Mouse (Mus musculus) ES-E14 (cell line): ENCODE measurements around the gene Dlk1. TPM values are rescaled to one million over a fixed set of nuclear protein-coding genes. Genes with fewer than 3 reads are reported as not detected.

Source experiments
- DNase-seq: peaks from one replicate; pipeline ENCODE4 v3.0.0-alpha.2; 2013; ENCODE audit warnings: low read depth, low spot score
- H3K27ac ChIP-seq: 2 replicates; pipeline ENCODE4 v1.5.1; 2012; ENCODE audit warnings: low read depth, mild to moderate bottlenecking, low read length, moderate library complexity, mixed read lengths; ENCODE audit not compliant: poor library complexity, insufficient read depth, severe bottlenecking
- H3K36me3 ChIP-seq: 2 replicates; pipeline ENCODE4 v1.6.1; 2012; ENCODE audit warnings: mild to moderate bottlenecking, low read length, moderate library complexity, mixed read lengths; ENCODE audit not compliant: control insufficient read depth, poor library complexity, insufficient read depth, severe bottlenecking
- H3K4me1 ChIP-seq, 2 experiments: fragments of 150-350 bp in 1 of 2; sonication (generic) in 1 of 2; 2 replicates each; pipeline ENCODE4 v1.6.1; 2012; ENCODE audit warnings: low read length in 2 of 2, mild to moderate bottlenecking in 1 of 2, mixed read lengths in 1 of 2; ENCODE audit not compliant: control insufficient read depth in 2 of 2, insufficient read depth in 2 of 2, poor library complexity in 1 of 2
- H3K4me3 ChIP-seq, 2 experiments: fragments of 150-350 bp in 1 of 2; sonication (generic) in 1 of 2; 2 replicates each; pipeline ENCODE4 v1.5.1; 2012; ENCODE audit warnings: low read length in 2 of 2, low read depth in 1 of 2, mild to moderate bottlenecking in 1 of 2, mixed read lengths in 1 of 2; ENCODE audit not compliant: insufficient read depth in 1 of 2, poor library complexity in 1 of 2, severe bottlenecking in 1 of 2
- H3K9ac ChIP-seq: 2 replicates; pipeline ENCODE4 v1.6.1; 2012; ENCODE audit warnings: low read depth, mild to moderate bottlenecking, low read length, mixed read lengths; ENCODE audit not compliant: poor library complexity, insufficient read depth, severe bottlenecking
- H3K9me3 ChIP-seq: fragments of 150-350 bp; sonication (generic); 2 replicates; pipeline ENCODE4 v1.6.1; 2012; ENCODE audit warnings: low read depth, mild to moderate bottlenecking, low read length; ENCODE audit not compliant: control insufficient read depth, insufficient read depth
- CHD2 ChIP-seq: IDR thresholded peaks from 2 replicates; pipeline ENCODE4 v1.6.1; 2014; ENCODE audit warnings: mild to moderate bottlenecking, low read depth, low read length, inconsistent platforms
- HCFC1 ChIP-seq: IDR thresholded peaks from 2 replicates; pipeline ENCODE4 v1.6.1; 2012; ENCODE audit warnings: low read length, inconsistent platforms, borderline replicate concordance; ENCODE audit not compliant: insufficient read depth
- MAFK ChIP-seq: IDR thresholded peaks from 2 replicates; pipeline ENCODE4 v1.6.1; 2014; ENCODE audit warnings: mild to moderate bottlenecking, low read depth, low read length, inconsistent platforms; ENCODE audit not compliant: insufficient read depth
- ZC3H11A ChIP-seq: IDR thresholded peaks from 2 replicates; pipeline ENCODE4 v1.6.1; 2012; ENCODE audit warnings: low read depth, mild to moderate bottlenecking, inconsistent platforms, low read length, borderline replicate concordance
- ZNF384 ChIP-seq: IDR thresholded peaks from 2 replicates; pipeline ENCODE4 v1.6.1; 2012; ENCODE audit warnings: low read depth, low read length, inconsistent platforms
- in situ Hi-C, 2 experiments: fragments of 600-800 bp; cut with MboI; formaldehyde crosslinking; loops; one replicate each; pipeline ENCODE4 v1.15.1; 2025; ENCODE audit warnings: low sequenced_read_pairs in 2 of 2, inconsistent platforms in 1 of 2; ENCODE audit not compliant: unreplicated experiment in 2 of 2
- total RNA-seq: library from RNA; depleted of rRNA; stranded (reverse); fragments of 300-350 nt; gene quantifications from 2 replicates; pipeline ENCODE4 v1.2.3, GENCODE M21; 2012

Dlk1 gene
- total RNA-seq, 1 experiment = 13.6 TPM

DNA sequence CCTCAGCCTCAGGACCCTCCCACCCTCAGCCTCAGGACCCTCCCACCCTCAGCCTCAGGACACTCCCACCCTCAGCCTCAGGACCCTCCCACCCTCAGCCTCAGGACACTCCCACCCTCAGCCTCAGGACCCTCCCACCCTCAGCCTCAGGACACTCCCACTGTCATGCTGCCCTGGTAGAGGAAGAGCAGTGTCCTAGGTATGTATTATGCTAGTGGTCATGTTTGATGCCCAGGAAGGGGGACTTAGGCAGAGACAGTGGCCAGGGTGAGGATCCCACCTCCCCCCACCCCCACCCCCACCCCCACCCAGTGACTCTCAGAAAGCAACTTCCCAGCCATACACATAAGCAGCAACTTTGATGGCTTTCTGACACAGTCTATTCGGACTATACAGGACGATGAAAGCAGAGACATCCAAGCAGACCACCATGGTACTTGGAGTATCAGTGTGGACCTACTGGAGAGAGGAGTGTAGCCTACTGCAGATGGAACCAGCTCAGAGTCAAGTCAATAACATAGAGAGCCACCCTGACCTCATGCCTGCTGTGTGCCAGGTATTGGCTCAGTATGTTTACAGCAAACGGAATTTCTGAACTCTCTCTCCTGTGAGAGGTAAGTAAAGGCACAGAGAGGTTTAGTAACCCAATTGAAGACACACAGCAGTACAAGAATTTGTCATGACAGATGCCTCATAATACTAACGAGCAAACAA is 28.8 kb upstream of the Dlk1 start:
- in situ Hi-C loops = no loop called here
- DNase-seq = no peak
- Histone ChIP-seq H3K4me1 (no peaks in the 10 kb centered on the region; a peak in 1 of 4 replicates), H3K9ac (no peak overlapping the region), H3K36me3 (no peaks in the 10 kb centered on the region), H3K9me3 (no peaks in the 10 kb centered on the region), H3K27ac (no peak overlapping the region), H3K4me3 (no peak overlapping the region)
- TF ChIP-seq ZC3H11A = no peak
- TF ChIP-seq CHD2 = no peak
- no peak for TF ChIP-seq HCFC1
- no peak for TF ChIP-seq ZNF384
- TF ChIP-seq MAFK = no peak

DNA sequence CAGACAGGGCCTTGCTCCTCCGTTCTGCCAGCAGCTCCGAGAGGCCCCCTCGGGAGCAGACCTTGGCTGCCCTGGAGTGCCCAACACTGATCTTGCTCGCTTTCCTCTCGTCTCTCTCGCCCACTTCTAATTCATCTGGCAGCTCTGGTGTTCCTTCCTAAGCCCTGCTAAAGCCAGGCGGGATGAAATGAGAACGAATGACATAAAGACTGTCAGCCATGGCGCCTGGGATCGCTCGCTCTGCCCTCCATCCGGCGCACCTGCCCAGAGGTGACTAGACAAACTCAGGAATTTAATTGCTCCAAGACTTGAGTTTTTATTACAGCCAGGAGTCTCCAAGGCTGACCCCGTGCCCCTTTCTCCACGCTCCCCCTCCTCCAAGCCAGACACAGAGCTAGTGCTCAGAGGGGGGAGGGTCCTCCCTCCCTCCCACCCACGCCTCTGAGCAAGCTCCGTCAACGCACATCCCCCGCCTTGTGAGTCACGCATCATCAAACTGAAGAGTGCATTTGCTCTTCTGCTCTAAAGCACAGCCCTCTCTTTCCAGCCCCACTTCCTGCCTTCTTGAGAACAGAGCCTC is 27.8 kb upstream of the Dlk1 start:
- no peaks in the 10 kb centered on the region for H3K9me3 ChIP-seq
- no peak for TF ChIP-seq CHD2
- no peak for TF ChIP-seq MAFK
- TF ChIP-seq HCFC1 = no peak
- TF ChIP-seq ZC3H11A = no peak
- TF ChIP-seq ZNF384 = no peak
- no peak overlapping the region for H3K27ac ChIP-seq
- no peaks in the 10 kb centered on the region; a peak in 1 of 4 replicates for H3K4me1 ChIP-seq
- no peaks in the 10 kb centered on the region for H3K36me3 ChIP-seq
- no peak for DNase-seq
- in situ Hi-C loops = no loop called here
- H3K9ac ChIP-seq = peak overlapping the region; percentile 40; the same call in 1 of the 2 replicates
- peak overlapping the region; percentile 33 to 35; a peak in 2 of 4 replicates for H3K4me3 ChIP-seq

DNA sequence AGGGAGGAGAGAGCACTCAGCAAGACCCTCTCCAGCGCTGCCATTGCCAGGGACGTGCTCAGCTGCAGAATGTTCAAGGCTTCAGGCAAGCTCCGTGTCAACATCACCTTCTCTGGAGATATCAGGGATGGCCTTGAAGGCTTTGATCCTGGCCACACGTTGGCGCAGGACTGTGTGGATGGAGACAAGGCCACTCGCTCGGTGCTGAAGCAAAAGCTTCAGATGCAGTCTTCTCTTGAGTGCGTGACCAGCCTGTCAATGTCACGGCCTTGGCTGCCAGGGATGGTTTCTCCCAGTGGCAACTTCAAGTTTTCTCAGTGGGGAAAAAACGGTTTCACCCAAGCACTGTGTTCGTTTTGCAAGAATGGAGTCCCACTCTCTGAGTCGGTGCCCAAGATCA is 26.6 kb upstream of the Dlk1 start:
- in situ Hi-C loops = no loop called here
- H3K4me1 ChIP-seq = no peaks in the 10 kb centered on the region; a peak in 1 of 4 replicates
- H3K9me3 ChIP-seq = no peaks in the 10 kb centered on the region
- no peak overlapping the region for H3K27ac ChIP-seq
- no peak overlapping the region for H3K9ac ChIP-seq
- H3K36me3 ChIP-seq = no peaks in the 10 kb centered on the region
- TF ChIP-seq ZC3H11A (no peak), CHD2 (no peak), ZNF384 (no peak), MAFK (no peak), HCFC1 (no peak)
- no peak for DNase-seq
- H3K4me3 ChIP-seq = no peak overlapping the region

DNA sequence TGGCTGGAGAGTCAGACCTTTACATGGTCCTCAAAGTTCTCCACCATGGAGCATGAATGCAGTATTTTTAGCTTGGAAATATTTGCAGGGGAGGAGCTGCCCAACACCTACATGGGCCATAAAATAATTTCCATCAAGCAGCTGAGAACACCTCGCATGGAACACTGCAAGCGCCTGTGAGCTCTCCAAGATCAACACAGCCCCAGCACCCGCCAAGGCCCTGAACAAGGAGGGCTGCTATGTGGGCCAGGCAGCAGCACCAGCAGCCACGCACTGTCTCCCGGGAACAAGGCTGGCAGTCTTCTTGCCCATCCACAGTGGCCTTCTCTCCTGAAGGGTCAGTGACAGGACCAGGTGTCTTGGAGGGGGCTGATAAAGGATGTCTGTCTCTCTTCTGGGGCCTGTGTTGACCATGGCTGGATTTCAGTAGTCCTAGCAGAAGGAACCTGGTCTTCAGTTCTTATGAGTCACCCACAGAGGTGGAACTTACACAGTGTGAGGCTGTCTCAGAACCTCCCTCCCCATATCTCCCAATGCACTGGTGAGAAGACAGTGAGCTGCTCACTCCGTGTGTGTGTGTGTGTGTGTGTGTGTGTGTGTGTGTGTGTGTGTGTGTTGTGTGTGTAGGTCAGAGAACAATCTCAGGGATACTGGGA is 20.0 kb upstream of the Dlk1 start:
- in situ Hi-C loops = loop anchor here in 1 of 2 experiments (10.0 kb wide), 1 partner anchor 522 kb away; no protein-coding TSS in a partner anchor
- no peaks in the 10 kb centered on the region for H3K9me3 ChIP-seq
- DNase-seq = no peak
- H3K9ac ChIP-seq = no peak overlapping the region
- no peaks in the 10 kb centered on the region for H3K4me1 ChIP-seq
- TF ChIP-seq MAFK = no peak
- TF ChIP-seq HCFC1 = no peak
- no peak for TF ChIP-seq ZNF384
- no peak for TF ChIP-seq CHD2
- TF ChIP-seq ZC3H11A = no peak
- no peaks in the 10 kb centered on the region for H3K36me3 ChIP-seq
- H3K27ac ChIP-seq = no peak overlapping the region
- H3K4me3 ChIP-seq = no peak overlapping the region
